Mouse (Mus musculus) cerebellum, adult 2 months (tissue): ENCODE measurements around the gene Clic6. TPM values are rescaled to one million over a fixed set of nuclear protein-coding genes. Genes with fewer than 3 reads are reported as not detected.

Source experiments
- DNase-seq, 2 experiments: peaks; one replicate each; pipeline ENCODE4 v3.0.0; 2021
- H3K27ac ChIP-seq: fragments of 200-500 bp; 2 replicates; pipeline ENCODE4 v1.5.1; 2012; ENCODE audit warnings: low read length, control low read depth, inconsistent platforms; ENCODE audit not compliant: insufficient read depth
- H3K27me3 ChIP-seq: fragments of 200-500 bp; 2 replicates; pipeline ENCODE4 v1.6.1; 2012; ENCODE audit warnings: inconsistent platforms, mild to moderate bottlenecking, low read length, moderate library complexity; ENCODE audit not compliant: control insufficient read depth, insufficient read depth
- H3K4me1 ChIP-seq: fragments of 200-500 bp; 2 replicates; pipeline ENCODE4 v1.6.1; 2011; ENCODE audit warnings: low read length; ENCODE audit not compliant: control insufficient read depth, insufficient read depth
- H3K4me3 ChIP-seq: fragments of 200-500 bp; replicated peaks from 2 replicates; pipeline ENCODE3; 2011; ENCODE audit warnings: mild to moderate bottlenecking, low read depth, low read length, control low read depth; ENCODE audit not compliant: insufficient read depth
- CTCF ChIP-seq: fragments of 200-500 bp; IDR thresholded peaks from 2 replicates; pipeline ENCODE4 v1.5.1; 2011; ENCODE audit warnings: low read depth, mild to moderate bottlenecking, control low read depth, low read length, moderate library complexity, borderline replicate concordance; ENCODE audit not compliant: insufficient read depth
- POLR2A ChIP-seq: fragments of 200-500 bp; IDR thresholded peaks from 2 replicates; pipeline ENCODE4 v1.6.1; 2011; ENCODE audit warnings: low read length, control low read depth, borderline replicate concordance; ENCODE audit not compliant: insufficient read depth
- WGBS: fragments of 180-500 bp; shearing (Covaris S2); methylation state at CpG from one replicate; pipeline ENCODE4 v1.1.7; 2018; 5-methylcytosine and 5-hydroxymethylcytosine counted together
- polyA plus RNA-seq: library from polyadenylated mRNA; depleted of rRNA; stranded (reverse); fragments of >200 nt; gene quantifications from 2 replicates; pipeline ENCODE4 v1.2.3, GENCODE M21; 2012; rRNA removed

The Clic6 gene
- polyA plus RNA-seq: 7.9 and 14.7 TPM in 2 replicates

GRCm38 (mm10) chr16:92485436-92485835 lies at the start of gene Clic6:
Clic6 (plus strand) TSS chr16:92485736.
- Histone ChIP-seq H3K4me1 (no peaks in the 10 kb centered on the region), H3K27me3 (no peaks in the 10 kb centered on the region), H3K27ac (no peak within 1 kb of the TSS), H3K4me3 (no peak within 1 kb of the TSS)
- DNase-seq: no peak
- WGBS: 81% methylated on average over 5 of the region's 5 CpGs
- TF ChIP-seq CTCF (no peak), POLR2A (no peak)

DNA sequence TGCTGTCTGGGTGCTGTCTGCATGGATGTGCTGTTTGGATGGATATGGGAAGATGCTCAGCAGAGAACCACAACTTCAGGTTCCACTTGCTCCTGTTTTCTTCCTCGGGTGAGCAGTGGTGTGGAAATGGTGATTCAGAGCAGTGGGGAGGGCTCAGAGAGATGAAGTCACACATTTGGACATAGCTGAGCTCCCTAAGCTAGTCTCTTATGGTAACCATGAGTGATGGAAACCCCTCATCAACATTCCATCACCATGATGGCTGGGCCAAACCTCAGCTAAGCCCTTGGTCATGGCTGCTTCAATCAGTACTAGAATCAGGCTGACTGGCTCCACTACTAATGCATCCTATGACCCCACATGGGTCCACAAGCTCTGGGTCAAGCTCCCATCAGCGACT lies 45.8 kb upstream of the Clic6 start:
- Histone ChIP-seq H3K27me3 (no peaks in the 10 kb centered on the region), H3K27ac (no peak overlapping the region), H3K4me3 (no peak overlapping the region), H3K4me1 (no peaks in the 10 kb centered on the region)
- DNase-seq: no peak
- WGBS: 80% methylated on average over 2 of the region's 2 CpGs
- no peak for TF ChIP-seq CTCF
- TF ChIP-seq POLR2A: no peak

DNA sequence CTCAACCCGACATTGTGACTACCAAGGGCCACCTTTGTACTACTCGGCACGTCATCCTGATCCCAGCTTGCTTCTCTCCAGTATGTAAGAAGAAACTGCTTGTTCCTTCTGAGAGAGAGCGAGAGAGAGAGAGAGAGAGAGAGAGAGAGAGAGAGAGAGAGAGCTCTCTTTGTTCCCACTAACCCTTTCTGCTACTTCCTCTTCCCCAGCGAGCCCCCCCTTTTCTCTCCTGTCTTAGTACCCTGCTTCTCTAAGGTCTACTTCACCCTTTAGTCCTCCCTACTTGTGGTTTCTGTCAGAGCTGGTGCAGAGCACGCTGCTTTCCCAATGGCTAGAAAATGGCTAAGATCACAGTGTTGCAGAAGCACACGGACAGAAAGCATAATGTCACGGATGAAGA lies 45.3 kb upstream of the Clic6 start:
- H3K27me3 ChIP-seq: no peaks in the 10 kb centered on the region
- no peak for DNase-seq
- H3K4me1 ChIP-seq: no peaks in the 10 kb centered on the region
- no peak overlapping the region for H3K27ac ChIP-seq
- WGBS: 86% methylated on average over 8 of the region's 8 CpGs
- H3K4me3 ChIP-seq: no peak overlapping the region
- TF ChIP-seq POLR2A: no peak

- Histone ChIP-seq H3K27ac (no peak overlapping the region), H3K4me3 (no peak overlapping the region), H3K4me1 (no peaks in the 10 kb centered on the region), H3K27me3 (no peaks in the 10 kb centered on the region)
- WGBS: 78% methylated on average over 3 of the region's 3 CpGs
- DNase-seq: no peak
- no peak for TF ChIP-seq CTCF
- TF ChIP-seq POLR2A: no peak
These were observed 44.3 kb upstream of the Clic6 start for GRCm38 (mm10) chr16:92441203-92441602.

DNA sequence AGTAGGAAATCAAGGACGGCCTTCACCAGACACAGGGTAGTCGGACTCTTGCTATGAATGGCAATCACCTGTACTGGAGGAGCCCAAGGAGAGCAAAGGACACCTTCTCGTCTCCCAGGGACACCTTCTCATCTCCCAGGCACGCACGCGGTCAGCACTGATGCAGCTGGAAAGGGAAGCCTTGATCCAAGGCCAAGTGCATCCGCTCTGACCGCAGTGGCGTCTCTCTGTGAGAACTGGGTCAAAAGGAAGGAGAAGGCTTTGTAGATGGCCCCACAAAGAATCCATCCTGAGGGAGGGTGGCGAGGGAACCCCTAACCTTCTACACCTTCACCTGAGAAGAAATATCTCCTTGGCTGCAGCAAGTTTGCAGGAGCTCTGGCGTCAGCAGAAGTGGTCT lies 43.4 kb upstream of the Clic6 start:
- DNase-seq: no peak
- no peaks in the 10 kb centered on the region for H3K4me1 ChIP-seq
- H3K27me3 ChIP-seq: no peaks in the 10 kb centered on the region
- no peak overlapping the region for H3K27ac ChIP-seq
- 90% methylated on average over 11 of the region's 11 CpGs for WGBS
- H3K4me3 ChIP-seq: no peak overlapping the region
- TF ChIP-seq POLR2A (no peak), CTCF (no peak)

DNA sequence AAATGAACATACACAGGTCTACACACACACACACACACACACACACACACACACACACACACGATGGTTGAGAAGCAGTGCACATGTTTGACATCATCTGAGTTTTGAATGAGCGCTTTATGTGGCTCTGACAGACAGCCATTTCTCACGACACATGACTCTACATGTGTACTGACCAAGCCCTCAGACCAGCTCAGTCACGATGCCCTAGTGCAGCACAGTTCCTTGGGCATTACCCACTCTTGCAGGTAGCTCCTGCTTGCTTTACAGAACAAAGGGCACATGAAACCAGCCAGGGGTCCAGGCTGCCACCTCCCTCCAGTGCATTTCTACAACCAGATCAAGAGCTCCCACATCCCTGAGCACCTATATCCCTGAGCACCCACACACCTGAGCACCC lies 42.6 kb upstream of the Clic6 start:
- 90% methylated on average over 4 of the region's 4 CpGs for WGBS
- Histone ChIP-seq H3K27ac (no peak overlapping the region), H3K4me1 (0 out of 2 replicates have a peak, but pooled peaks cover under 1% of the 10 kb centered on the region), H3K4me3 (no peak overlapping the region), H3K27me3 (no peaks in the 10 kb centered on the region)
- no peak for TF ChIP-seq POLR2A
- TF ChIP-seq CTCF: no peak
- DNase-seq: no peak

- WGBS: 69% methylated on average over 13 of the region's 13 CpGs
- Histone ChIP-seq H3K27ac (no peak overlapping the region), H3K4me3 (no peak overlapping the region), H3K27me3 (no peaks in the 10 kb centered on the region), H3K4me1 (0 out of 2 replicates have a peak, but pooled peaks cover 5% of the 10 kb centered on the region)
- DNase-seq: no peak
- TF ChIP-seq CTCF: no peak
- no peak for TF ChIP-seq POLR2A
These were observed 41.9 kb upstream of the Clic6 start for GRCm38 (mm10) chr16:92443644-92444113.

- Histone ChIP-seq H3K4me1 (peaks cover 13% of the 10 kb centered on the region), H3K27ac (no peak overlapping the region), H3K4me3 (no peak overlapping the region), H3K27me3 (no peaks in the 10 kb centered on the region)
- TF ChIP-seq CTCF (peak; percentile 50; the same call in 1 of the 2 replicates), POLR2A (no peak)
- DNase-seq: no peak
- WGBS: 78% methylated on average over 10 of the region's 10 CpGs
These were observed 40.2 kb upstream of the Clic6 start for GRCm38 (mm10) chr16:92445377-92445776.

DNA sequence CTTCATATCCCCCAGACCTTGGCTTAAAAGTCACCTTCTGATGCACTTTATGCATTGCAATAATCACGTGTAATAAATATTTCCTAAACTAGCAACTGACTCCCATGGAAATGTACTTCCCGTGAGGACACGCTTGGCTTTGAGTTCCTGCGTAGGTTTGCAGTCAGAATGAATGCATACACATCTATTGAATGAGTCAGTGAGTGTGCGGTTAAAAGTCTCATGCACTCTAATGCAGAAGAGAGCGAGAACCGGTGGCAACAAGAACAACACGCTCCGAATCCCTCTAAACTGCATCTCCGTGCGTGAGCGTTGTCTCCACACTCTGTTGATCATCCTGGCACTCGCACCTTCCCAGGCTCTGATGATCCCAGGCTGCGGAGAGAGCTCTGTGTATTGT lies 36.5 kb upstream of the Clic6 start:
- no peak overlapping the region for H3K27ac ChIP-seq
- H3K27me3 ChIP-seq: no peaks in the 10 kb centered on the region
- no peak for DNase-seq
- peaks cover 19% of the 10 kb centered on the region for H3K4me1 ChIP-seq
- H3K4me3 ChIP-seq: no peak overlapping the region
- TF ChIP-seq CTCF (no peak), POLR2A (no peak)
- WGBS: 90% methylated on average over 14 of the region's 14 CpGs
